Mouse (Mus musculus): ENCODE measurements around the gene Mrpl12. TPM values are rescaled to one million over a fixed set of nuclear protein-coding genes. Genes with fewer than 3 reads are reported as not detected.

Gene Mrpl12
- total and polyA plus RNA-seq, 2 experiments from 2014 or later: 161 to 315 TPM

- no peak overlapping the region for H3K4me2 ChIP-seq (ENCODE audit: low read depth, low read length)
- peaks cover 26% of the 10 kb centered on the region for H3K4me1 ChIP-seq (ENCODE audit: control insufficient read depth, insufficient read depth)
- 0 out of 2 replicates have a peak, but pooled peaks have one; percentile 47 for TF ChIP-seq EP300 (IDR thresholded peaks at IDR 0.05; ENCODE audit: low read depth)
- no peak for TF ChIP-seq CTCF (IDR thresholded peaks at IDR 0.05; ENCODE audit: low read depth)
- H3K36me3 ChIP-seq (replicated peaks; ENCODE audit: control insufficient read depth, insufficient read depth, low read length): peaks cover 14% of the 10 kb centered on the region
- no peak overlapping the region for H3K9ac ChIP-seq (replicated peaks; ENCODE audit: low read depth, low read length)
- 14% methylated on average over 3 of the region's 3 CpGs for WGBS
- H3K27me3 ChIP-seq (ENCODE audit: control insufficient read depth, insufficient read depth, low read length): peaks cover 7% of the 10 kb centered on the region
- ATAC-seq (ENCODE audit: insufficient read depth, low read depth): peak; percentile 71
- H3K9me3 ChIP-seq (replicated peaks; ENCODE audit: control insufficient read depth, low read length): no peaks in the 10 kb centered on the region
- peak; percentile 68 for DNase-seq (ENCODE audit: low spot score)
- H3K4me3 ChIP-seq (ENCODE audit: low read depth, low read length): no peak overlapping the region
- H3K27ac ChIP-seq (ENCODE audit: low read depth): peak overlapping the region; percentile 69
Observed at GRCm38 (mm10) chr11:120538485-120538884, 54.1 kb downstream of the Mrpl12 start.

Other genes starting within 250 kb of the Mrpl12 start
- 700 and 751 TPM in 2 replicates for gene Actg1, start 136.1 kb upstream of the Mrpl12 start, total RNA-seq (2014; rRNA removed; ENCODE audit: low replicate concordance)
- gene Actg1, start 136.1 kb upstream of the Mrpl12 start, polyA plus RNA-seq (2015; fragmentation: Nextera tagmentation; extraction: Ambion mirVana): 639 and 714 TPM in 2 replicates
- not detected in 2 replicates for gene Fscn2, start 123.1 kb upstream of the Mrpl12 start, total RNA-seq (2014; rRNA removed; ENCODE audit: low replicate concordance)
- 0.65 and 0.68 TPM in 2 replicates for gene Fscn2, start 123.1 kb upstream of the Mrpl12 start, polyA plus RNA-seq (2015; fragmentation: Nextera tagmentation; extraction: Ambion mirVana)
- 46.7 and 70.5 TPM in 2 replicates for gene Faap100, start 105.8 kb upstream of the Mrpl12 start, total RNA-seq (2014; rRNA removed; ENCODE audit: low replicate concordance)
- gene Faap100, start 105.8 kb upstream of the Mrpl12 start, polyA plus RNA-seq (2015; fragmentation: Nextera tagmentation; extraction: Ambion mirVana): 22.3 and 28.6 TPM in 2 replicates
- 59.0 and 66.0 TPM in 2 replicates for gene Nploc4, start 46.9 kb upstream of the Mrpl12 start, total RNA-seq (2014; rRNA removed; ENCODE audit: low replicate concordance)
- gene Nploc4, start 46.9 kb upstream of the Mrpl12 start, polyA plus RNA-seq (2015; fragmentation: Nextera tagmentation; extraction: Ambion mirVana): 17.6 and 20.5 TPM in 2 replicates
- not detected in 2 replicates for gene Tspan10, start 42.0 kb upstream of the Mrpl12 start, total RNA-seq (2014; rRNA removed; ENCODE audit: low replicate concordance)
- gene Tspan10, start 42.0 kb upstream of the Mrpl12 start, polyA plus RNA-seq (2015; fragmentation: Nextera tagmentation; extraction: Ambion mirVana): 0.08 TPM in 1 of 2 replicates, not detected in the other
- gene Pde6g, start 31.1 kb upstream of the Mrpl12 start, total RNA-seq (2014; rRNA removed; ENCODE audit: low replicate concordance): not detected in 2 replicates
- gene Pde6g, start 31.1 kb upstream of the Mrpl12 start, polyA plus RNA-seq (2015; fragmentation: Nextera tagmentation; extraction: Ambion mirVana): 0.29 and 0.33 TPM in 2 replicates
- gene Oxld1, start 26.5 kb upstream of the Mrpl12 start, total RNA-seq (2014; rRNA removed; ENCODE audit: low replicate concordance): 69.2 and 85.3 TPM in 2 replicates
- gene Oxld1, start 26.5 kb upstream of the Mrpl12 start, polyA plus RNA-seq (2015; fragmentation: Nextera tagmentation; extraction: Ambion mirVana): 40.1 and 45.3 TPM in 2 replicates
- 4.7 and 5.7 TPM in 2 replicates for gene Ccdc137, start 26.5 kb upstream of the Mrpl12 start, total RNA-seq (2014; rRNA removed; ENCODE audit: low replicate concordance)
- 11.2 and 12.6 TPM in 2 replicates for gene Ccdc137, start 26.5 kb upstream of the Mrpl12 start, polyA plus RNA-seq (2015; fragmentation: Nextera tagmentation; extraction: Ambion mirVana)
- gene Arl16, start 17.0 kb upstream of the Mrpl12 start, total RNA-seq (2014; rRNA removed; ENCODE audit: low replicate concordance): 35.4 and 48.3 TPM in 2 replicates
- gene Arl16, start 17.0 kb upstream of the Mrpl12 start, polyA plus RNA-seq (2015; fragmentation: Nextera tagmentation; extraction: Ambion mirVana): 25.1 and 28.2 TPM in 2 replicates
- 66.8 and 74.3 TPM in 2 replicates for gene Slc25a10, start 7.2 kb downstream of the Mrpl12 start, total RNA-seq (2014; rRNA removed; ENCODE audit: low replicate concordance)
- 30.3 and 33.8 TPM in 2 replicates for gene Slc25a10, start 7.2 kb downstream of the Mrpl12 start, polyA plus RNA-seq (2015; fragmentation: Nextera tagmentation; extraction: Ambion mirVana)
- 0.23 and 1.9 TPM in 2 replicates for gene Gcgr, start 46.1 kb downstream of the Mrpl12 start, total RNA-seq (2014; rRNA removed; ENCODE audit: low replicate concordance)
- 0.81 and 1.3 TPM in 2 replicates for gene Gcgr, start 46.1 kb downstream of the Mrpl12 start, polyA plus RNA-seq (2015; fragmentation: Nextera tagmentation; extraction: Ambion mirVana)
- 66.9 and 93.5 TPM in 2 replicates for gene Mcrip1, start 65.1 kb downstream of the Mrpl12 start, total RNA-seq (2014; rRNA removed; ENCODE audit: low replicate concordance)
- 136 and 138 TPM in 2 replicates for gene Mcrip1, start 65.1 kb downstream of the Mrpl12 start, polyA plus RNA-seq (2015; fragmentation: Nextera tagmentation; extraction: Ambion mirVana)
- gene Ppp1r27, start 66.5 kb downstream of the Mrpl12 start, total RNA-seq (2014; rRNA removed; ENCODE audit: low replicate concordance): not detected in 2 replicates
- gene Ppp1r27, start 66.5 kb downstream of the Mrpl12 start, polyA plus RNA-seq (2015; fragmentation: Nextera tagmentation; extraction: Ambion mirVana): 0.20 TPM in 1 of 2 replicates, not detected in the other
- gene P4hb, start 88.6 kb downstream of the Mrpl12 start, total RNA-seq (2014; rRNA removed; ENCODE audit: low replicate concordance): 232 and 241 TPM in 2 replicates
- 261 and 268 TPM in 2 replicates for gene P4hb, start 88.6 kb downstream of the Mrpl12 start, polyA plus RNA-seq (2015; fragmentation: Nextera tagmentation; extraction: Ambion mirVana)
- 204 and 231 TPM in 2 replicates for gene Arhgdia, start 97.0 kb downstream of the Mrpl12 start, total RNA-seq (2014; rRNA removed; ENCODE audit: low replicate concordance)
- gene Arhgdia, start 97.0 kb downstream of the Mrpl12 start, polyA plus RNA-seq (2015; fragmentation: Nextera tagmentation; extraction: Ambion mirVana): 239 and 245 TPM in 2 replicates
- 104 and 132 TPM in 2 replicates for gene Alyref, start 113.8 kb downstream of the Mrpl12 start, total RNA-seq (2014; rRNA removed; ENCODE audit: low replicate concordance)
- gene Alyref, start 113.8 kb downstream of the Mrpl12 start, polyA plus RNA-seq (2015; fragmentation: Nextera tagmentation; extraction: Ambion mirVana): 147 and 155 TPM in 2 replicates
- gene Anapc11, start 113.8 kb downstream of the Mrpl12 start, total RNA-seq (2014; rRNA removed; ENCODE audit: low replicate concordance): 41.1 and 43.4 TPM in 2 replicates
- 163 and 185 TPM in 2 replicates for gene Anapc11, start 113.8 kb downstream of the Mrpl12 start, polyA plus RNA-seq (2015; fragmentation: Nextera tagmentation; extraction: Ambion mirVana)
- gene Npb, start 123.9 kb downstream of the Mrpl12 start, total RNA-seq (2014; rRNA removed; ENCODE audit: low replicate concordance): 25.1 TPM in 1 of 2 replicates, not detected in the other
- 9.9 and 11.8 TPM in 2 replicates for gene Npb, start 123.9 kb downstream of the Mrpl12 start, polyA plus RNA-seq (2015; fragmentation: Nextera tagmentation; extraction: Ambion mirVana)
- gene Pcyt2, start 133.3 kb downstream of the Mrpl12 start, total RNA-seq (2014; rRNA removed; ENCODE audit: low replicate concordance): 57.5 and 76.7 TPM in 2 replicates
- 67.5 and 69.6 TPM in 2 replicates for gene Pcyt2, start 133.3 kb downstream of the Mrpl12 start, polyA plus RNA-seq (2015; fragmentation: Nextera tagmentation; extraction: Ambion mirVana)
- gene Sirt7, start 140.6 kb downstream of the Mrpl12 start, total RNA-seq (2014; rRNA removed; ENCODE audit: low replicate concordance): 12.4 and 63.2 TPM in 2 replicates
- gene Sirt7, start 140.6 kb downstream of the Mrpl12 start, polyA plus RNA-seq (2015; fragmentation: Nextera tagmentation; extraction: Ambion mirVana): 14.1 and 15.2 TPM in 2 replicates
- 34.1 and 37.7 TPM in 2 replicates for gene Mafg, start 149.0 kb downstream of the Mrpl12 start, total RNA-seq (2014; rRNA removed; ENCODE audit: low replicate concordance)
- gene Mafg, start 149.0 kb downstream of the Mrpl12 start, polyA plus RNA-seq (2015; fragmentation: Nextera tagmentation; extraction: Ambion mirVana): 13.6 and 14.1 TPM in 2 replicates
- gene Pycr1, start 159.2 kb downstream of the Mrpl12 start, total RNA-seq (2014; rRNA removed; ENCODE audit: low replicate concordance): 2.1 and 5.8 TPM in 2 replicates
- gene Pycr1, start 159.2 kb downstream of the Mrpl12 start, polyA plus RNA-seq (2015; fragmentation: Nextera tagmentation; extraction: Ambion mirVana): 6.3 and 6.5 TPM in 2 replicates
- 27.8 and 29.3 TPM in 2 replicates for gene Myadml2, start 163.5 kb downstream of the Mrpl12 start, total RNA-seq (2014; rRNA removed; ENCODE audit: low replicate concordance)
- 32.7 and 33.5 TPM in 2 replicates for gene Myadml2, start 163.5 kb downstream of the Mrpl12 start, polyA plus RNA-seq (2015; fragmentation: Nextera tagmentation; extraction: Ambion mirVana)
- 0.27 TPM in 1 of 2 replicates, not detected in the other for gene Notum, start 176.6 kb downstream of the Mrpl12 start, total RNA-seq (2014; rRNA removed; ENCODE audit: low replicate concordance)
- gene Notum, start 176.6 kb downstream of the Mrpl12 start, polyA plus RNA-seq (2015; fragmentation: Nextera tagmentation; extraction: Ambion mirVana): 0.08 and 0.16 TPM in 2 replicates
- gene Aspscr1, start 188.4 kb downstream of the Mrpl12 start, total RNA-seq (2014; rRNA removed; ENCODE audit: low replicate concordance): 88.8 and 146 TPM in 2 replicates
- gene Aspscr1, start 188.4 kb downstream of the Mrpl12 start, polyA plus RNA-seq (2015; fragmentation: Nextera tagmentation; extraction: Ambion mirVana): 86.3 and 87.9 TPM in 2 replicates
- gene Cenpx, start 229.1 kb downstream of the Mrpl12 start, total RNA-seq (2014; rRNA removed; ENCODE audit: low replicate concordance): 68.7 and 115 TPM in 2 replicates
- 102 and 114 TPM in 2 replicates for gene Cenpx, start 229.1 kb downstream of the Mrpl12 start, polyA plus RNA-seq (2015; fragmentation: Nextera tagmentation; extraction: Ambion mirVana)
- gene Lrrc45, start 229.3 kb downstream of the Mrpl12 start, total RNA-seq (2014; rRNA removed; ENCODE audit: low replicate concordance): 11.9 and 28.3 TPM in 2 replicates
- gene Lrrc45, start 229.3 kb downstream of the Mrpl12 start, polyA plus RNA-seq (2015; fragmentation: Nextera tagmentation; extraction: Ambion mirVana): 12.4 and 14.2 TPM in 2 replicates
- 9.2 and 12.6 TPM in 2 replicates for gene Rac3, start 236.9 kb downstream of the Mrpl12 start, total RNA-seq (2014; rRNA removed; ENCODE audit: low replicate concordance)
- 1.4 and 1.8 TPM in 2 replicates for gene Rac3, start 236.9 kb downstream of the Mrpl12 start, polyA plus RNA-seq (2015; fragmentation: Nextera tagmentation; extraction: Ambion mirVana)
- gene Dcxr, start 242.7 kb downstream of the Mrpl12 start, total RNA-seq (2014; rRNA removed; ENCODE audit: low replicate concordance): 5.0 and 10.5 TPM in 2 replicates
- gene Dcxr, start 242.7 kb downstream of the Mrpl12 start, polyA plus RNA-seq (2015; fragmentation: Nextera tagmentation; extraction: Ambion mirVana): 8.6 and 8.7 TPM in 2 replicates
- gene Cbr2, start 247.5 kb downstream of the Mrpl12 start, total RNA-seq (2014; rRNA removed; ENCODE audit: low replicate concordance): 12.2 and 19.1 TPM in 2 replicates
- gene Cbr2, start 247.5 kb downstream of the Mrpl12 start, polyA plus RNA-seq (2015; fragmentation: Nextera tagmentation; extraction: Ambion mirVana): 2.4 and 43.5 TPM in 2 replicates

Data from heart, postnatal 0 days (tissue).